Mouse (Mus musculus) urinary bladder, adult 18-20 months (tissue): Measurements from ENCODE around the gene Shb.
"Not testable (repeated sequence)": the region's sequence is repeated elsewhere in the genome, so short reads cannot be mapped to it uniquely, and the experiment has no call there.

Experiments
- DNase-seq, 2 experiments: peaks; one replicate each; pipeline ENCODE4 v3.0.0; 2022; ENCODE audit warnings: low spot score in 2 of 2, mixed read lengths in 2 of 2

Gene Shb

DNA sequence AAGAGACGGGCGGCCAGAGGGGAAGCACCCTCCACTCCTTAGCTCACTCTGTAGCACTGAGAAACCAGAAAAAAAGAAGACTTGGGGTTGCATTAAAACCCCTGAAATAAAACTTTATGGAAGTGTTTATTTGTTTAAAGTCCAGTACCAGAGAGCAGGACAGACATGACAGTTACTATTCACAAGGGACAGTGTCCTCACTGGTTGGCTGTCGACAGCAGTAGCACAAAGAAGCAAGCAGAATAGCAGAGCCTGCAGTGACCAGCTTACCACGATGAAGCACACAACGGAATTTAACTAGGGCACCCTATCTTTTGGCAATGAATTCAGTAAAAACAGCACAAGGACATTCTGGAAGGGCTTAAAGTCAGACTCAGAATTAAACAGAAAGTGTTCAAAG, 134.0 kb downstream of the Shb start:
- not testable (repeated sequence) for DNase-seq

- not testable (repeated sequence) for DNase-seq
Measured at GRCm38 (mm10) chr4:45396211-45396610, 136.1 kb downstream of the Shb start.

- DNase-seq: no peak
Measured at GRCm38 (mm10) chr4:45393658-45394057, 138.6 kb downstream of the Shb start.

- no peak for DNase-seq
Measured at GRCm38 (mm10) chr4:45392994-45393393, 139.3 kb downstream of the Shb start.

GRCm38 (mm10) chr4:45392572-45392971, 139.7 kb downstream of the Shb start:
- no peak for DNase-seq

DNA sequence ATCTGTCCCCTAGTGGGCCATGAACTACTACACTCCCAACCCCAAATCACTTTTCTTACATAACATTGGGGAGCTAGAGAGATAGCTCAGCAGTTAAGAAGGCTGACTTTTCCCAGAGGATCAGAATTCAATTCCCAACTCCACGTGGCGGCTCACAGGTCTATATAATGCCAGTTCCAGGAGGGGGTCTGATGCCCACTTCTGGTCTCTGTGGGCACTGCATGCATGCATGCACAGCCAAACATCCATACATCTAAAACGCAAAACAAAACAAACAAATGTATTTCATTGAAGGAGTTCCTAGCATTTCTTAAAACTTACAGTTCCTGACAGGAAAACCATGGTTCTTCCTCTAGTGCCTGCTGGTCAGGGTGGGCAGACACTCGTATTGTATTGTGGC, 140.2 kb downstream of the Shb start:
- no peak for DNase-seq

- not testable (repeated sequence) for DNase-seq
Measured at GRCm38 (mm10) chr4:45387296-45387695, 145.0 kb downstream of the Shb start.

GRCm38 (mm10) chr4:45382133-45382532, 150.1 kb downstream of the Shb start:
- not testable (repeated sequence) for DNase-seq

- DNase-seq: not testable (repeated sequence)
Measured at GRCm38 (mm10) chr4:45380903-45381580, 151.2 kb downstream of the Shb start.

DNA sequence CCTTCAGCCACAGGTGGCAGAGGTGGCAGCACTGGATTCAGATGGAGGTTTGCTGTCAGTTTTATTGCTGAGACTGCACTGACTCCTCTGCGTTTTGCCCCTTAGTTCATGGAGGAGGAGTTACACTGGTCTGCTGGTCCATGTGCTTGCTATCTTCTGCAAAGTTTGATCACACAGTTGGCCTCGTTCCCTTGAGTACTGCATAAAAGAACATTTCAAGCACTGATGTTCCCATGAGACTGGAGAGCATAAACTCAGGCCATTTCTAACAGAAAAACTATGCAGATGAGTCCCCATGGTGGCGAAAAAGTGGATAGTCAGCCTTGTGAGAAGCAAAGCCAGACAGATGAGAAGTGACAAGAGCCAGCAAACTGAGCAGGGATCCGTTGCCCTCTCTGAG, 155.7 kb downstream of the Shb start:
- no peak for DNase-seq

DNA sequence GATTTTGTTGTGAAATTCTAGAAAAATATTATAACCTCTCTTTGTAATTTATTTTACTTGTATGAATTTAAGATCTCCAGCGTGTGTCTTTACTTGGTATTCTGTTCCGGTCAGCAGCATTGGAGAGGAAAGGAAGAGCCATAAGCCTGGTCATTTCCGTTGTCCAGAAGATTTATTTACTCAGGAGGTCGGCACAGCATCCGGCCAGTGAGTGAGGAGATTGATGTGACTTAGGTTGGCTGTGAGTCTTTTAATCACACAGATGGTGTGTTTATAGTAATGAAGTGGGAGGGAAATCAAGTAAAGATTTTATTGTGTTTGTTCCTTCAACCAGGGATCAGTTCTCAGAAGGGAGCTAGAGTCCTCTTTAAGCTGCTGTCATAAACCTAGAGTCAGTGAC, 157.4 kb downstream of the Shb start:
- DNase-seq: no peak
